Comparison of ENCODE assay signal across 16 mouse cellular contexts in the genomic region with DNA sequence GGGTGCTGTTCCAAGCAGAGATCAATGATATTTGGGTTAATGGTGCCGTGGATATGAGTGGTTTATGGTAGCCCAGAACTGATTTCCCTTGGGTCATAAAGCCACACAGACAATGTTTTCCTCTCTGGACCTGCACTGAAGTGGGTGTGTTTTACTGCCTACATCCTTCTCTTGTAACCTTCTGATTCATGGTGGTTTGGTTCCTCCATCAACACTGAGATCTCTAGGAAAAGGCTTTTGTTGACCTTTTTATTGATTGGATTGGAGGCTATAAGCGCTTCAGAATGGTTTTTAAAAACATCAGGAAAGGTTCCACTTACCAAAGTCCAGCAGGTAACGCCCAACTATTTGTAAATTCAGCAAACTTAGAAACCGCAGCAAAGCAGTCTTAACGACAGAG.
"Had no signal": no experiment of that assay in that cellular context is flagged by ENCODE, and none has a peak within 500 bp of the region (broad histone marks: within the 10 kb centered on the region; RNA-seq: fewer than 3 reads in every experiment).

No protein-coding gene starts in this region.

- DNase-seq: kidney, adult 18-20 months; kidney, adult 9 months; kidney, postnatal 25 days; left cerebral cortex, postnatal 4 days; lung, adult 18-20 months; lung, postnatal 10 days; lung, postnatal 36 days; midbrain, embryonic 14.5 days; thymus, adult 2 months; thymus, postnatal 14 days; thymus, postnatal 4 days had no signal

- H3K9ac ChIP-seq: liver, embryonic 14.5 days; lung, embryonic 15.5 days had no signal

- H3K4me2 ChIP-seq: liver, embryonic 11.5 days; lung, embryonic 15.5 days; midbrain, embryonic 11.5 days had no signal

- H3K27me3 ChIP-seq: lung, embryonic 15.5 days had no signal

- H3K4me1 ChIP-seq: lung, embryonic 15.5 days had no signal

- H3K36me3 ChIP-seq: lung, embryonic 15.5 days had no signal

- H3K9me3 ChIP-seq: lung, embryonic 15.5 days; megakaryocyte, embryonic 14.5 days had no signal

- H3K4me3 ChIP-seq: lung, embryonic 15.5 days; megakaryocyte, embryonic 14.5 days had no signal

- H3K27ac ChIP-seq: liver, embryonic 14.5 days; lung, embryonic 15.5 days had no signal
